Mouse (Mus musculus): ENCODE results near the gene Slc39a13. TPM values are rescaled to one million over a fixed set of nuclear protein-coding genes. Genes with fewer than 3 reads are reported as not detected.

Gene Slc39a13
- total and polyA plus RNA-seq, 2 experiments from 2014 or later: 22.7 to 40.3 TPM

DNA sequence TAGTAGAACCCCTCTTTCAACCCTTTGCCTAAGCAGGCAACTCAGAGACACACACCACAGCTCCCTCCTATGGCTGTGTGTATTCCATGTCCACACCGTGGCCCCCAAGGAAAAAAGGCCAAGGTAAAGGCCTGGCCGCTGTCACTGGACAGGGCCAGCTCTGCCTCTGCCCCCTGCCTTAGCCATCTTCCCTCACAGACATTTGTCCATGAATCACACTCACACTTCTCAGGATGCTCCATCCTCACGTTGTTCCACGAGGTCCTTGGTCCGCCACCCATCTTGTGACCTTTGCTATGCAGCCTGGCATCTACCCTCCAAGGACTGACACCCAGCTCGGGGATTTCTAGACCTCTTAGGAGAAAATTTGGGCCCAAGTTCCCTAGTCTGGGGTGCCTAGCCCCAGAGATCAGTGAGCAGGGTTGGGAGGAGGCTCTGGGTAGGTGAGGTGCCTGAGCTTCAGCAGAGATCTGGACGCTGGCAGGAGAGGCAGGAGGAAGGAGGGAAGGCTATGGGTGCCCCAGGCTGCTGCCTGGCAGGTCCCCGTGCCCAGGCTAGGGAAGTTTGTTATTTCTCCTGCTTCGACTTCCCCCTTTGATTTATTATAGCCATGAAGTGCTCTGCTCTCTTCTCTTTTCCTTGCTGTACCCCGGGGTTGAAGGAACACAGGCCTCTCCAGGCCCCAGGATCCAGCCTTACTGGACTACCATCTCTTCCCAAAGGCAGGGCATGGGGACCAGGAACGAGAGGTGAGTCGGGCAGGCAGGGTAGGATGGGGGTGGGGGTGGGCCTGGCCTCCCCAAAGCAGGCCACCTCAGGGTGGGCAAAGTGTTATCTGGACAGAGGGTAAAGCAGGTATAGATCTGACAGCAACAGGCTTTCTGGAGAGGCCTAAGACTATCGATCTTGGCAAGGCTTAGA is 11.8 kb upstream of the Slc39a13 start, which contains the start of gene Spi1:
Gene Spi1, plus strand, starts transcription at position 616 of the 921 bp plus-strand sequence.
- no peak within 1 kb of the TSS for H3K9ac ChIP-seq (replicated peaks; ENCODE audit: low read length, poor library complexity, severe bottlenecking)

DNA sequence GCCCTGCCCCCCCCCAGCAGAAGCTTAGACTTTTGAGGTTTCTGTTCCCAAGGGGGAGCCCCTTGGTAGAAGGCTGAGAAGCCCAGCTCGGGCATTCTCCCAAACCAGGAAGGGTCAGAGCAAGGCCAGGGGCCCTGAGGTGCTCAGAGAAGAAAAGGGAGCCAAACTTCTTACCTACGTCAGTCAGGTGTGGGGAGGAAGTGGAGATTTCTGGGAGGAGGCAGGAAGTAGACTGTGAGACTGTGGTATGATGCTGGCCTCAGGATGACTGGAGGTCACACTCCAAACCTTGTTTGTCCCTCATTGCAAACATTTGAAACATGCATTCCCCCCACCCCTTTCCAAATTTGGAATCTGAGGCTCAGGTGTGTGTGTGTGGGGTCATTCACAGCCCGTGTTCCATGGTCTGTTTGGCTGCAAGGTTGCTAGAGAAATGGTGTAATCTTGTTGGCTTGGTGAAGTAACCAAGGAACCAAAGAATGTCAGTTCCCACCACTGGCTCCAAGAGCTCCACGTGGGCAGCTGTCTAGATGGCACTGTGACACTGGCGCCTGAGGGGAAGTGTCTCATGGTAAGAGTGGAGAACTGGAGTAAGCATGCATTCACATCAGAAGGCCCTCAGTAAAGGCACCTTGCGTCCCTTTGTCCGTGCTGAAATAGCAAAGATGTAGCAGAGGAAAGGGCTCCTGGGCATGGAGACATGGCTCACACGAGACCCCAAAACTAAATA is 10.7 kb upstream of the Slc39a13 start:
- WGBS: 79% methylated on average over 8 of the region's 8 CpGs
- Histone ChIP-seq H3K4me3 (ENCODE audit: low read depth, low read length) (no peak overlapping the region), H3K27ac (ENCODE audit: low read depth, low read length) (no peak overlapping the region), H3K4me2 (ENCODE audit: low read depth, low read length, poor library complexity, severe bottlenecking) (no peak overlapping the region), H3K9ac (replicated peaks; ENCODE audit: low read length, poor library complexity, severe bottlenecking) (no peak overlapping the region), H3K36me3 (ENCODE audit: insufficient read depth, low read length) (no peaks in the 10 kb centered on the region), H3K27me3 (ENCODE audit: insufficient read depth, low read length) (no peaks in the 10 kb centered on the region), H3K9me3 (ENCODE audit: low read length) (no peaks in the 10 kb centered on the region), H3K4me1 (ENCODE audit: insufficient read depth, low read length) (0 out of 2 replicates have a peak, but pooled peaks cover 3% of the 10 kb centered on the region)
- no peak for TF ChIP-seq CTCF (IDR thresholded peaks at IDR 0.05)
- no peak for ATAC-seq (ENCODE audit: low FRiP score)
- DNase-seq (ENCODE audit: low spot score): no peak

More for the DNA sequence above, 11.8 kb upstream of the Slc39a13 start, which contains the start of gene Spi1:
- TF ChIP-seq CTCF (IDR thresholded peaks at IDR 0.05): no peak
- Histone ChIP-seq H3K27me3 (ENCODE audit: insufficient read depth, low read length) (no peaks in the 10 kb centered on the region), H3K4me3 (ENCODE audit: low read depth, low read length) (no peak within 1 kb of the TSS), H3K27ac (ENCODE audit: low read depth, low read length) (no peak within 1 kb of the TSS), H3K36me3 (ENCODE audit: insufficient read depth, low read length) (no peaks in the 10 kb centered on the region), H3K4me1 (ENCODE audit: insufficient read depth, low read length) (0 out of 2 replicates have a peak, but pooled peaks cover 3% of the 10 kb centered on the region), H3K9me3 (ENCODE audit: low read length) (no peaks in the 10 kb centered on the region), H3K4me2 (ENCODE audit: low read depth, low read length, poor library complexity, severe bottlenecking) (no peak within 1 kb of the TSS)
- ATAC-seq (ENCODE audit: low FRiP score) (no peak), DNase-seq (ENCODE audit: low spot score) (no peak)
- WGBS: 83% methylated on average over 13 of the region's 13 CpGs

GRCm38 (mm10) chr2:91079026-91079384 is 8.8 kb upstream of the Slc39a13 start:
- DNase-seq (ENCODE audit: low spot score) (no peak), ATAC-seq (ENCODE audit: low FRiP score) (peak; percentile 11; the same call in 1 of the 2 replicates)
- WGBS: 34% methylated on average over 5 of the region's 5 CpGs
- peak overlapping the region; percentile 87 for H3K4me2 ChIP-seq (ENCODE audit: low read depth, low read length, poor library complexity, severe bottlenecking)
- H3K4me1 ChIP-seq (ENCODE audit: insufficient read depth, low read length): 0 out of 2 replicates have a peak, but pooled peaks cover 3% of the 10 kb centered on the region
- H3K36me3 ChIP-seq (ENCODE audit: insufficient read depth, low read length): no peaks in the 10 kb centered on the region
- TF ChIP-seq CTCF (IDR thresholded peaks at IDR 0.05): no peak
- peak overlapping the region; percentile 69 for H3K9ac ChIP-seq (replicated peaks; ENCODE audit: low read length, poor library complexity, severe bottlenecking)
- H3K4me3 ChIP-seq (ENCODE audit: low read depth, low read length): peak overlapping the region; percentile 46
- no peaks in the 10 kb centered on the region for H3K9me3 ChIP-seq (ENCODE audit: low read length)
- H3K27ac ChIP-seq (ENCODE audit: low read depth, low read length): peak overlapping the region; percentile 39; the same call in 1 of the 2 replicates
- no peaks in the 10 kb centered on the region for H3K27me3 ChIP-seq (ENCODE audit: insufficient read depth, low read length)

DNA sequence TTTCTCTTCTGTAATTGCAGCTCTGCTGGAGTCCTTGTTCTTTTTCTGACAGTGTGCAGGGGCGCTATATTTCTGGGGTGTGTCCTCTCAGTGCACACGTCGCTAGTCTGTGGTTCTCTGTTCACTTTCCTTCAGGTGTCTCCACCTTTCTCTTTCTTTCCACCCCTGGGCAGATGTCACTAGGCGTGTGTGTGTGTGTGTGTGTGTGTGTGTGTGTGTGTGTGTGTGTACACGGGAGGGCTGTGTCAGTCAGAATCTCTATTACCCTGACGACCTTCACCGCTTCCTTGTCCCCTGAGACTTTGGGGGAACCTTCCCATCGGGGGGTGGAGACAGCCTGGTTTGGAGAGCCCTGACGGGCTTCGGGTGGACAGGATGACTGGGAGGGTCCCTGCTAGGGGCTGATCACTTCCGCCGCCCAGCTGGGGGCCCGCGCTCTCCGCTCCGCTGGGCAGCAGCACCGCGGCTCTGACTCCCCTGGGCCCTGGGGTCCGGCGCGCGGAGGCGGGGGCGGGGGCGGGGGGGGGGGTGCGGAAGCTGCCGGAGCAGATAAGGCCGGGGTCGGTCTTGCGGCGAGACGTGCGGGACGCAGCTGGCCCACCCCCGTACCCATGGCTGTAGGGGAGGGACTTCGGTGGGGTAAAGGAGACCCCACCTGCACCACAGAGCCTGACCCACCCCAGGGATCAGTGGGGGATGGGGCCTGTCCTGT is 8.3 kb upstream of the Slc39a13 start:
- Histone ChIP-seq H3K36me3 (ENCODE audit: insufficient read depth, low read length) (no peaks in the 10 kb centered on the region), H3K27ac (ENCODE audit: low read depth, low read length) (peak overlapping the region; percentile 39; the same call in 1 of the 2 replicates), H3K4me3 (ENCODE audit: low read depth, low read length) (peak overlapping the region; percentile 46), H3K9me3 (ENCODE audit: low read length) (no peaks in the 10 kb centered on the region), H3K4me2 (ENCODE audit: low read depth, low read length, poor library complexity, severe bottlenecking) (peak overlapping the region; percentile 87), H3K9ac (replicated peaks; ENCODE audit: low read length, poor library complexity, severe bottlenecking) (peak overlapping the region; percentile 69), H3K27me3 (ENCODE audit: insufficient read depth, low read length) (no peaks in the 10 kb centered on the region), H3K4me1 (ENCODE audit: insufficient read depth, low read length) (0 out of 2 replicates have a peak, but pooled peaks cover 3% of the 10 kb centered on the region)
- ATAC-seq (ENCODE audit: low FRiP score) (peak; percentile 72), DNase-seq (ENCODE audit: low spot score) (peak; percentile 36)
- no peak for TF ChIP-seq CTCF (IDR thresholded peaks at IDR 0.05)
- under 1% methylated on average over 31 of the region's 36 CpGs for WGBS

DNA sequence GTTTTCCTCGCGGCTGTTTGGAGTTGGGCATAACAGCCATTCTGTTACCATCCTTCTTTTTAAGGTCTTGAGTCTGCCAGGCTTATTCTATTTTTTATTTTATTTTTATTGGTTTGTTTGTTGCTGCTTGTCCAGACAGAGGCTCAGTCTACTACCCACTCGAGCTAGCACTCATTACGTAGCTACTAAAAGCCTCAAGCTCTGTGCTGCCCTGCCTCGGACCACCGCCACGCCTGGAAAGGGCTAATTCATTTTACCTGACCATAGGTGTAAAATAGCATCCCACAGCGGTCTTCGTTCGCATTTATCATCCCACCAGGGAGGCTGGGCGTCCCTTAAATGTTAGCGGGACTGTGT is 7.7 kb upstream of the Slc39a13 start:
- Histone ChIP-seq H3K4me1 (ENCODE audit: insufficient read depth, low read length) (0 out of 2 replicates have a peak, but pooled peaks cover 3% of the 10 kb centered on the region), H3K27ac (ENCODE audit: low read depth, low read length) (0 out of 2 replicates have a peak overlapping the region, but pooled peaks have one; percentile 32), H3K36me3 (ENCODE audit: insufficient read depth, low read length) (no peaks in the 10 kb centered on the region), H3K4me2 (ENCODE audit: low read depth, low read length, poor library complexity, severe bottlenecking) (peak overlapping the region; percentile 87), H3K9me3 (ENCODE audit: low read length) (no peaks in the 10 kb centered on the region), H3K9ac (replicated peaks; ENCODE audit: low read length, poor library complexity, severe bottlenecking) (peak overlapping the region; percentile 69), H3K27me3 (ENCODE audit: insufficient read depth, low read length) (no peaks in the 10 kb centered on the region), H3K4me3 (ENCODE audit: low read depth, low read length) (peak overlapping the region; percentile 46)
- ATAC-seq (ENCODE audit: low FRiP score) (peak; percentile 50; the same call in 1 of the 2 replicates), DNase-seq (ENCODE audit: low spot score) (no peak)
- 10% methylated on average over 12 of the region's 12 CpGs for WGBS
- no peak for TF ChIP-seq CTCF (IDR thresholded peaks at IDR 0.05)
